Mouse (Mus musculus): Measurements from ENCODE around the gene Siglech. TPM values are rescaled to one million over a fixed set of nuclear protein-coding genes. Genes with fewer than 3 reads are reported as not detected.
"Not testable (repeated sequence)": the region's sequence is repeated elsewhere in the genome, so short reads cannot be mapped to it uniquely, and the experiment has no call there.

The Siglech gene
- not detected in 2 replicates for polyA plus RNA-seq (2016; fragmentation: Nextera tagmentation; extraction: Ambion mirVana)

- no peaks in the 10 kb centered on the region for H3K4me1 ChIP-seq
- no peak within 1 kb of the TSS for H3K4me3 ChIP-seq
- H3K36me3 ChIP-seq = no peaks in the 10 kb centered on the region
- no peak within 1 kb of the TSS for H3K27ac ChIP-seq
- no peak for DNase-seq (ENCODE audit: low spot score)
- no peaks in the 10 kb centered on the region for H3K9me3 ChIP-seq
- WGBS = 38% methylated on average over 3 of the region's 3 CpGs
- 0 out of 2 replicates have a peak, but pooled peaks cover 6% of the 10 kb centered on the region for H3K27me3 ChIP-seq (ENCODE audit: insufficient read depth, poor library complexity, severe bottlenecking)
Observed at GRCm38 (mm10) chr7:55767926-55768325, at the start of gene Siglech. Siglech (plus strand) TSS chr7:55768178.

- Histone ChIP-seq H3K9me3 (no peaks in the 10 kb centered on the region), H3K27me3 (ENCODE audit: insufficient read depth, poor library complexity, severe bottlenecking) (no peaks in the 10 kb centered on the region), H3K27ac (no peak overlapping the region), H3K36me3 (no peaks in the 10 kb centered on the region), H3K4me3 (no peak overlapping the region), H3K4me1 (no peaks in the 10 kb centered on the region)
- DNase-seq (ENCODE audit: low spot score) = no peak
- WGBS = 81% methylated on average over 7 of the region's 7 CpGs
Observed at GRCm38 (mm10) chr7:55722673-55723072, 45.3 kb upstream of the Siglech start.

- no peak overlapping the region for H3K27ac ChIP-seq
- no peak overlapping the region for H3K4me3 ChIP-seq
- DNase-seq (ENCODE audit: low spot score) = no peak
- WGBS = 52% methylated on average over 1 of the region's 1 CpGs
- no peaks in the 10 kb centered on the region for H3K27me3 ChIP-seq (ENCODE audit: insufficient read depth, poor library complexity, severe bottlenecking)
- H3K9me3 ChIP-seq = no peaks in the 10 kb centered on the region
- H3K36me3 ChIP-seq = no peaks in the 10 kb centered on the region
- no peaks in the 10 kb centered on the region for H3K4me1 ChIP-seq
Observed at GRCm38 (mm10) chr7:55728903-55729302, 39.1 kb upstream of the Siglech start.

- H3K4me3 ChIP-seq = no peak overlapping the region
- no peaks in the 10 kb centered on the region for H3K9me3 ChIP-seq
- WGBS = 86% methylated on average over 2 of the region's 2 CpGs
- no peak for DNase-seq (ENCODE audit: low spot score)
- no peaks in the 10 kb centered on the region for H3K4me1 ChIP-seq
- H3K27ac ChIP-seq = no peak overlapping the region
- no peaks in the 10 kb centered on the region for H3K27me3 ChIP-seq (ENCODE audit: insufficient read depth, poor library complexity, severe bottlenecking)
- H3K36me3 ChIP-seq = no peaks in the 10 kb centered on the region
Observed at GRCm38 (mm10) chr7:55734483-55734882, 33.5 kb upstream of the Siglech start.

GRCm38 (mm10) chr7:55737125-55737912 lies 30.7 kb upstream of the Siglech start:
- 51% methylated on average over 4 of the region's 4 CpGs for WGBS
- H3K27me3 ChIP-seq (ENCODE audit: insufficient read depth, poor library complexity, severe bottlenecking) = no peaks in the 10 kb centered on the region
- no peaks in the 10 kb centered on the region for H3K36me3 ChIP-seq
- no peak overlapping the region for H3K4me3 ChIP-seq
- DNase-seq (ENCODE audit: low spot score) = no peak
- no peak overlapping the region for H3K27ac ChIP-seq
- no peaks in the 10 kb centered on the region for H3K4me1 ChIP-seq
- H3K9me3 ChIP-seq = no peaks in the 10 kb centered on the region

- H3K27me3 ChIP-seq (ENCODE audit: insufficient read depth, poor library complexity, severe bottlenecking) = no peaks in the 10 kb centered on the region
- no peak overlapping the region for H3K27ac ChIP-seq
- DNase-seq (ENCODE audit: low spot score) = no peak
- 82% methylated on average over 3 of the region's 3 CpGs for WGBS
- H3K4me3 ChIP-seq = no peak overlapping the region
- no peaks in the 10 kb centered on the region for H3K9me3 ChIP-seq
- H3K4me1 ChIP-seq = no peaks in the 10 kb centered on the region
- H3K36me3 ChIP-seq = no peaks in the 10 kb centered on the region
Observed at GRCm38 (mm10) chr7:55743614-55744267, 24.2 kb upstream of the Siglech start.

GRCm38 (mm10) chr7:55744566-55745220 lies 23.3 kb upstream of the Siglech start:
- H3K36me3 ChIP-seq = no peaks in the 10 kb centered on the region
- no peaks in the 10 kb centered on the region for H3K4me1 ChIP-seq
- no peak overlapping the region for H3K27ac ChIP-seq
- DNase-seq (ENCODE audit: low spot score) = no peak
- no peaks in the 10 kb centered on the region for H3K9me3 ChIP-seq
- no peak overlapping the region for H3K4me3 ChIP-seq
- H3K27me3 ChIP-seq (ENCODE audit: insufficient read depth, poor library complexity, severe bottlenecking) = no peaks in the 10 kb centered on the region
- 77% methylated on average over 10 of the region's 10 CpGs for WGBS

- no peak overlapping the region for H3K4me3 ChIP-seq
- no peaks in the 10 kb centered on the region for H3K27me3 ChIP-seq (ENCODE audit: insufficient read depth, poor library complexity, severe bottlenecking)
- H3K27ac ChIP-seq = no peak overlapping the region
- no peaks in the 10 kb centered on the region for H3K4me1 ChIP-seq
- no peaks in the 10 kb centered on the region for H3K36me3 ChIP-seq
- DNase-seq (ENCODE audit: low spot score) = no peak
- H3K9me3 ChIP-seq = no peaks in the 10 kb centered on the region
- WGBS = 68% methylated on average over 3 of the region's 3 CpGs
Observed at GRCm38 (mm10) chr7:55750841-55751240, 17.1 kb upstream of the Siglech start.

- H3K27me3 ChIP-seq (ENCODE audit: insufficient read depth, poor library complexity, severe bottlenecking) = no peaks in the 10 kb centered on the region
- no peaks in the 10 kb centered on the region for H3K4me1 ChIP-seq
- H3K27ac ChIP-seq = no peak overlapping the region
- no peaks in the 10 kb centered on the region for H3K9me3 ChIP-seq
- no peaks in the 10 kb centered on the region for H3K36me3 ChIP-seq
- no peak overlapping the region for H3K4me3 ChIP-seq
- no peak for DNase-seq (ENCODE audit: low spot score)
- 68% methylated on average over 3 of the region's 3 CpGs for WGBS
Observed at GRCm38 (mm10) chr7:55759346-55759745, 8.6 kb upstream of the Siglech start.

GRCm38 (mm10) chr7:55780011-55780410 lies 12.0 kb downstream of the Siglech start:
- H3K4me1 ChIP-seq = no peaks in the 10 kb centered on the region
- H3K27ac ChIP-seq = no peak overlapping the region
- no peaks in the 10 kb centered on the region for H3K27me3 ChIP-seq (ENCODE audit: insufficient read depth, poor library complexity, severe bottlenecking)
- H3K36me3 ChIP-seq = no peaks in the 10 kb centered on the region
- DNase-seq (ENCODE audit: low spot score) = no peak
- no peaks in the 10 kb centered on the region for H3K9me3 ChIP-seq
- H3K4me3 ChIP-seq = no peak overlapping the region
- WGBS = 62% methylated on average over 4 of the region's 4 CpGs

GRCm38 (mm10) chr7:55782493-55782892 lies 14.5 kb downstream of the Siglech start:
- no peak for DNase-seq (ENCODE audit: low spot score)
- Histone ChIP-seq H3K4me3 (no peak overlapping the region), H3K9me3 (no peaks in the 10 kb centered on the region), H3K27me3 (ENCODE audit: insufficient read depth, poor library complexity, severe bottlenecking) (no peaks in the 10 kb centered on the region), H3K27ac (no peak overlapping the region), H3K36me3 (no peaks in the 10 kb centered on the region), H3K4me1 (no peaks in the 10 kb centered on the region)
- 58% methylated on average over 3 of the region's 3 CpGs for WGBS

- Histone ChIP-seq H3K9me3 (no peaks in the 10 kb centered on the region), H3K4me3 (no peak overlapping the region), H3K36me3 (no peaks in the 10 kb centered on the region), H3K27ac (no peak overlapping the region), H3K27me3 (ENCODE audit: insufficient read depth, poor library complexity, severe bottlenecking) (no peaks in the 10 kb centered on the region), H3K4me1 (no peaks in the 10 kb centered on the region)
- WGBS = 68% methylated on average over 3 of the region's 3 CpGs
- no peak for DNase-seq (ENCODE audit: low spot score)
Observed at GRCm38 (mm10) chr7:55784580-55784979, 16.6 kb downstream of the Siglech start.

- not testable (repeated sequence) for H3K27ac ChIP-seq; H3K9me3 ChIP-seq; H3K27me3 ChIP-seq (ENCODE audit: insufficient read depth, poor library complexity, severe bottlenecking); H3K36me3 ChIP-seq; H3K4me1 ChIP-seq; DNase-seq (ENCODE audit: low spot score); H3K4me3 ChIP-seq
- 48% methylated on average over 5 of the region's 5 CpGs for WGBS
Observed at GRCm38 (mm10) chr7:55790586-55790985, 22.6 kb downstream of the Siglech start.

All from heart, embryonic 10.5 days (tissue).